Mouse (Mus musculus) C2C12 (cell line): ENCODE data around the gene Gm26566.
"Not testable (repeated sequence)": the region's sequence is repeated elsewhere in the genome, so short reads cannot be mapped to it uniquely, and the experiment has no call there.

Source experiments
- CTCF ChIP-seq: IDR thresholded peaks from one replicate; pipeline ENCODE4 v1.5.1; 2011; ENCODE audit not compliant: control insufficient read depth, insufficient read depth, insufficient read length
- FOSL1 ChIP-seq: IDR thresholded peaks from one replicate; pipeline ENCODE4 v1.8.0; 2011; ENCODE audit warnings: mild to moderate bottlenecking, low read length; ENCODE audit not compliant: poor library complexity, insufficient read depth, severe bottlenecking
- MAX ChIP-seq: IDR thresholded peaks from one replicate; pipeline ENCODE4 v1.6.1; 2011; ENCODE audit warnings: mild to moderate bottlenecking, control low read depth
- MYOD1 ChIP-seq: IDR thresholded peaks from one replicate; pipeline ENCODE4 v1.6.1; 2011; ENCODE audit warnings: low read depth; ENCODE audit not compliant: control insufficient read depth, insufficient read length
- MYOG ChIP-seq: IDR thresholded peaks from one replicate; pipeline ENCODE4 v1.6.1; 2011; ENCODE audit not compliant: control insufficient read depth, insufficient read length; ENCODE audit errors: extremely low read depth
- USF1 ChIP-seq: IDR thresholded peaks from one replicate; pipeline ENCODE4 v1.6.1; 2011; ENCODE audit warnings: low read depth, mild to moderate bottlenecking, control low read depth, moderate library complexity

DNA sequence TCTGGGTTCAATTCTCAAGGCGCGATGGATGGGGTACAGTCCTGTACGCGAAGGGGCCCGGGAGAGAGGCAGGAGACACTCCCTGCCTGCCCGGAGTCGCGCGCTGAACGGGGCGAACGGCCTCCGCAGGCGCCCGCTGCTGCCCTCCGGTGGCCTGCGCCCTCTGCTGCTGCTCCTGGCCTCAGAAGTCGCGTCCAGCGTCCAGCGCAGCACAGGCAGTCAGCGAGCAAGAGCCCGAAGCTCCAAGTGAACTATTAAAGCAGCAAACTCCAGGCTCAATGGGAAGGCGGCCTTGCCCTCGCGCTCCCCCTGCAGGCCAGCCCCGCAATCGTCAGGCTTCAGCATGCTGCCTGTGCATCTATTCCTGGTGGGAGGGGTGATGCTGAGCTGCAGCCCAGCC is 38.8 kb downstream of the Gm26566 start:
- not testable (repeated sequence) for TF ChIP-seq CTCF, MAX, FOSL1, USF1, MYOG, MYOD1
